Mouse (Mus musculus): ENCODE measurements at regions not wholly inside any gene's neighbourhood (a gene's known extent, or its start where the extent isn't known, plus 50 kb on each side); places are given as distances from the start of the nearest gene placed in this dataset.

DNA sequence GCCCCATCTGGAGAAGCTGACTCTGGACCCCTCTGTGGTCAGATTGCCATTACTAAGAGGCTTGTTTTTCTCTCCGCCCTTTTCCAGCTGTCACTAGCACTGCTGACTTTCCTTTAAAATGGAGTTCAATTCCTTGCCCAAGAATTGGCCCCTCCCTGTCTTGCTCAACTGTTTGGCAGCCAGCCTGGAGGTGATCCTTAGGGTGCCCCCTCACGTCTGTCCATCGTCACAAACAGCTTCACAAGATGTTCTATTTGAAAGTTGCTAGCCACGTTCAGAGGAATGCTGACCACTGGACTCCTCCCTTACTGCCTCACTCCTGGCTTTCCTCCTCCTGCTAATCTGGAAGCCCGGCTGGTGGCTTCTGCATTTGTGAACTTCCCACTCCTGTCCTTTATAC, 142.0 kb downstream of the Zfp619 start:
- POLR2A ChIA-PET: no interaction called here
- H3K27me3 ChIP-seq: peaks cover 18% of the 10 kb centered on the region
- no peak for TF ChIP-seq CTCF (IDR thresholded peaks at IDR 0.05)
- DNase-seq (ENCODE audit: low read depth, low spot score) (no peak), ATAC-seq (no peak)
- in situ Hi-C loops (cut with MboI; ENCODE audit: low pct_unique_long_range_greater_than_20kb): no loop called here
- CTCF ChIA-PET: interaction anchor here (0.7 to 1.1 kb wide), 2 partner anchors 14 to 58 kb away, joined by 3 read pairs; no protein-coding TSS in a partner anchor

DNA sequence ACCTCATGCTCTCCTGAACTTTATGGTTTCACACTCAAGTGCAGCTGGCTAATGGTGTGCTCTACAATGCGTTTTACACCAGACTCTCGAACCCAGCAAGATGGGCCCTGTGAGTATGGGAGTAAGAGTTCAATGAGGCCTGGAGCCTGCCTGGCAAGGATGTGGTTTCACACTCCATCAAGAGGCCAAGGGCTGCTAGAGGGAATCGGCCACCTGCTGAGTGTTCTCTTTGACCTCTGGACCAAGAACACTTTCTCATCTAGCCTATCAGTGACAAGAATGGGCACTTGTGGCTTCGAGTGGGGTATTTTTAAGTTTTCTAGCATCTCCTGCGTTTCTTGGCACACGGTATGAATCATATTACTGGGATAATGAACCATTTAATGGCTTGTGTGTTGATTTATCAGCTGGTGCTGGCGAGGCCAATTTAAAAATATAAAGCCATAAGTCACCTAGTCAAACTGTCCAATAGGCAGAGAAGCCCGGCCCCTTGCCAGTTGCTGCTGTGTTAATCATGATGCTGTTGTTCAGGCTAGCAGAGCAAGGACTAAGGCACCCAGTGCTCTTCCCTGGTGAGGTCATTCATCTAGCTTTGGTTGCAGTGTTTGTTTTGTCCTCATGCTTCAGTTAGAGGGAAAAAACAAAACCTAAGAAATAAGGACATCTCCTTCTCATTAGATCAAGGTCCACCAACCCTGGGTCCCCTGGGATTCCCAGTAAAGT, 157.7 kb downstream of the Zfp619 start:
- no peak for TF ChIP-seq CTCF (IDR thresholded peaks at IDR 0.05)
- peaks cover 5% of the 10 kb centered on the region for H3K27me3 ChIP-seq
- CTCF ChIA-PET: no interaction called here
- in situ Hi-C loops (cut with MboI; ENCODE audit: low pct_unique_long_range_greater_than_20kb): no loop called here
- ATAC-seq (peak; percentile 92), DNase-seq (ENCODE audit: low read depth, low spot score) (peak; percentile 84)
- POLR2A ChIA-PET: no interaction called here

DNA sequence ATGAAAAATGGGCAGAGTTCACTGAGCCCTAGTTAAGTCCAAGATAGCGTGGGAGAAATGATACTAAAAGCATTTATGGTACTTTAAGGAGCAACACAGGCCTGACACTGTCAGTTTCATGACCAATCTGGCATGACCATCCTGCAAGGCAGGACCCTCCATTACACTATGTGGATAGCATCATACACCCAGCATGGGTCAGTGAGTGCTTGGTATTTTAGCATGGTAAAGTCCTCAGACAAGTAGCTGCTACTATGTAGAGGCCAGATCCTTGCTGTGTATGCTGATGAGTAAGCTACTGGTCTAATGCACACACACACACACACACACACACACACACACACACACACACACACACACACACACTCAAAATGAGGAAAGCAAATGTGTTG, 158.3 kb downstream of the Zfp619 start:
- CTCF ChIA-PET: no interaction called here
- POLR2A ChIA-PET: no interaction called here
- H3K27me3 ChIP-seq: peaks cover 5% of the 10 kb centered on the region
- in situ Hi-C loops (cut with MboI; ENCODE audit: low pct_unique_long_range_greater_than_20kb): no loop called here
- DNase-seq (ENCODE audit: low read depth, low spot score) (peak; percentile 38), ATAC-seq (peak; percentile 53)
- no peak for TF ChIP-seq CTCF (IDR thresholded peaks at IDR 0.05)

GRCm38 (mm10) chr7:39680411-39680810, 162.8 kb downstream of the Zfp619 start:
- POLR2A ChIA-PET: no interaction called here
- ATAC-seq (no peak), DNase-seq (ENCODE audit: low read depth, low spot score) (no peak)

GRCm38 (mm10) chr7:39696589-39696988, 179.0 kb downstream of the Zfp619 start:
- in situ Hi-C loops (cut with MboI; ENCODE audit: low pct_unique_long_range_greater_than_20kb): no loop called here
- CTCF ChIA-PET: no interaction called here
- no peak for TF ChIP-seq CTCF (IDR thresholded peaks at IDR 0.05)
- ATAC-seq (no peak), DNase-seq (ENCODE audit: low read depth, low spot score) (no peak)
- peaks cover 8% of the 10 kb centered on the region for H3K27me3 ChIP-seq
- POLR2A ChIA-PET: no interaction called here

More at GRCm38 (mm10) chr7:39680411-39680810, 162.8 kb downstream of the Zfp619 start:
- H3K27me3 ChIP-seq: peaks cover 7% of the 10 kb centered on the region
- CTCF ChIA-PET: interaction anchor here (1.2 kb wide), 1 partner anchor 12 kb away, joined by 3 read pairs; no protein-coding TSS in a partner anchor
- in situ Hi-C loops (cut with MboI; ENCODE audit: low pct_unique_long_range_greater_than_20kb): no loop called here
- no peak for TF ChIP-seq CTCF (IDR thresholded peaks at IDR 0.05)

DNA sequence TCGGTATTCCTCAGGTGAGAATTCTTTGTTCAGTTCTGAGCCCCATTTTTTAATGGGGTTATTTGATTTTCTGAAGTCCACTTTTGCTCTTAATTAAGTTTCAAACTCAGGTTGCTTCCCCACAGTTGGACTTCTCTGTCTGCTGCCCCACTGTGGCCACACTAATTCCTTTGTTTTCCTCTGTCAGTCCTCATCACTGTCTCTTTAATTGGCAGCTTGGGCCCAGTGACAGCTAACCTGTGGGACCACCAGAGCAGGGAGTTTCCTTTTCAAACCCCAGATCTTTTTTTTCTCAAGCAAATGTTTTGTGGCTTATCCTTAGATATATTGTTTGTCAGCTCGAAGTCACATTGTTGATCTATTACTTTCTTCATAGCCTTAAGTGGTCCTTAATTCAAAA, 183.9 kb downstream of the Zfp619 start:
- ATAC-seq (no peak), DNase-seq (ENCODE audit: low read depth, low spot score) (no peak)
- in situ Hi-C loops (cut with MboI; ENCODE audit: low pct_unique_long_range_greater_than_20kb): no loop called here
- no peak for TF ChIP-seq CTCF (IDR thresholded peaks at IDR 0.05)
- ChIA-PET CTCF (interaction anchor here (1.4 kb wide), 1 partner anchor 11 kb away, joined by 3 read pairs; no protein-coding TSS in a partner anchor), POLR2A (no interaction called here)
- peaks cover 3% of the 10 kb centered on the region for H3K27me3 ChIP-seq

DNA sequence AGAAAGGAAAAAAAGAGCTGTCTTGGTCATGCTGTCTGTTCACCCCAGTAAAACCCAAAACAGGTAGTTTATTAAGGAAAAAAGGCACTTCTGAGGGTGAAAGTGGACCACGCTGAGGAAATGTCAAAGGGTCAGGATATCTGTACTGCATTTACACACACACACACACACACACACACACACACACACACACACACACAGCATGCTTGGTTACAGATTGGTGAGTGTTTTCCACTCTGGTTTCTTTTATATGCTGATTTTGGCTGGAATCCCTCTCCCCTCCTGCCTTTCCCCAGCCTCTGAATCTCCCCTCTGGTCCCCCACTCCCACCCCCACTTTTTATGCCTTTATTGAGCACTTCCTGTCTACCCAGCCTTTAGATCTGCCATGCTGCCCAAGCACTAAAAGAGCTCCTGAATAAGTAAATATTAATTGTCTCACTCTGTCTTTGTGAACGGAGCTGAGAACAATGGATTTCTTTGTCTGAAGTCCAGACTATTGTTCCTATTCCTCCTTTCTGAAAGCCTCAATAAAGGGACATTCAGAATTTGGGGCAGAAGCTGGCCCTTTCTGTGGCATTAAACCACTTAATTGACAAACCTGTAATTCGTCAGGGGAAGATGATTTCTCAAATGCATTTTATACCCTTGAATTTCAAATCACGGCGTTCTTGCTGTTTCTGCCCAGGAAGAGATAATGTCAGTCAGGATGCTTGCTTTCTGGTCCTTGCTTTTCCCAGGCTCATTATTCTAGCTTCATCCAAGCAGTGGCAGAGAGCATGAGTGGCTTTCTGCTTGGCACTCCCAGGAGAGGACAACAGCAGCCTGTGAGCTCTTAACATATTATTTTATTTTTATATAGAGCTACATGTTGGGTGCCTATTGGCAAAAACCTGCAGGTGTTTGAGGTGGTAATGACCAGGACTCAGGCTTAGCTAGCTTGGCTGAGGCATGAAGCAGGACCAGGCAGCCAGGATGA, 187.8 kb downstream of the Zfp619 start:
- ChIA-PET CTCF (no interaction called here), POLR2A (no interaction called here)
- ATAC-seq (no peak), DNase-seq (ENCODE audit: low read depth, low spot score) (no peak)
- in situ Hi-C loops (cut with MboI; ENCODE audit: low pct_unique_long_range_greater_than_20kb): no loop called here
- no peak for TF ChIP-seq CTCF (IDR thresholded peaks at IDR 0.05)
- peaks cover 9% of the 10 kb centered on the region for H3K27me3 ChIP-seq

GRCm38 (mm10) chr7:39706606-39707005, 189.0 kb downstream of the Zfp619 start:
- no peak for TF ChIP-seq CTCF (IDR thresholded peaks at IDR 0.05)
- in situ Hi-C loops (cut with MboI; ENCODE audit: low pct_unique_long_range_greater_than_20kb): no loop called here
- peaks cover 9% of the 10 kb centered on the region for H3K27me3 ChIP-seq
- ChIA-PET POLR2A (no interaction called here), CTCF (no interaction called here)
- ATAC-seq: no peak
- DNase-seq (ENCODE audit: low read depth, low spot score): no peak

GRCm38 (mm10) chr7:39716340-39717150, 199.0 kb downstream of the Zfp619 start:
- ATAC-seq: no peak
- H3K27me3 ChIP-seq: peaks cover 5% of the 10 kb centered on the region
- peak; percentile 41 for TF ChIP-seq CTCF (IDR thresholded peaks at IDR 0.05)
- DNase-seq (ENCODE audit: low read depth, low spot score): no peak
- in situ Hi-C loops (cut with MboI; ENCODE audit: low pct_unique_long_range_greater_than_20kb): no loop called here
- ChIA-PET CTCF (interaction anchor here (0.9 to 1.6 kb wide), 4 partner anchors 9 to 131 kb away, joined by 3 to 5 read pairs (median 3); no protein-coding TSS in a partner anchor), POLR2A (interaction anchor here (0.6 kb wide), 1 partner anchor 48 kb away, joined by 3 read pairs; no protein-coding TSS in a partner anchor)

GRCm38 (mm10) chr7:39727935-39728557, 210.5 kb downstream of the Zfp619 start:
- ChIA-PET CTCF (no interaction called here), POLR2A (no interaction called here)
- ATAC-seq (no peak), DNase-seq (ENCODE audit: low read depth, low spot score) (no peak)
- H3K27me3 ChIP-seq: peaks cover 7% of the 10 kb centered on the region
- in situ Hi-C loops (cut with MboI; ENCODE audit: low pct_unique_long_range_greater_than_20kb): no loop called here
- TF ChIP-seq CTCF (IDR thresholded peaks at IDR 0.05): no peak
